Mouse (Mus musculus): ENCODE data around the gene Gm36210.
A peak's percentile ranks its signal among the peaks of the same experiment; 100 is the strongest.

Gene Gm36210

DNA sequence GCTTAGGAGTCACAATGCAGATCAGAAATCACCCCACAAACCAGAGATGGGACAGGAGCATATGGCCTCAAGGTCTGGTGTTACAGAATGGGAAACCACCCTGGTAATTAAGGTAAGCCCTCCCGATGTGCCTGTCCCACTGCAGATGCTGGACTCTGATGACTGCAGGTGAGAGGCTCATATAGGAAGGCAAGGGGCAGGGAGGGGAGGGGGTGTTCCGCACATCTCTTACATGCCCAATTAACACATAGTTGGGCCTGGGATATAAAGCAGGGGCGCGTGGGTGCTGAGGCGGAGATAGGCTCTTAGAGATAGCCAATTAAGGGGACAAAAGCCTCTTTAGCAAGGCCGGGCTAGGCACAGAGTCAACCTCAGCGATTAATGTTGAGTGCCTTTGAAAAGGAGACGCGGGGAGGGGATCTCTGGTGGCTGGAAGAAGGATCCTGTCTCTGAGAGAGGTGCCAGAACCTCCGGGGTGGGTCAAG is at the start of gene Gm36210:
Gm36210 (minus strand) TSS at position 51 of the 485 bp plus-strand sequence.
- DNase-seq (ENCODE audit: low spot score) = no peak

DNA sequence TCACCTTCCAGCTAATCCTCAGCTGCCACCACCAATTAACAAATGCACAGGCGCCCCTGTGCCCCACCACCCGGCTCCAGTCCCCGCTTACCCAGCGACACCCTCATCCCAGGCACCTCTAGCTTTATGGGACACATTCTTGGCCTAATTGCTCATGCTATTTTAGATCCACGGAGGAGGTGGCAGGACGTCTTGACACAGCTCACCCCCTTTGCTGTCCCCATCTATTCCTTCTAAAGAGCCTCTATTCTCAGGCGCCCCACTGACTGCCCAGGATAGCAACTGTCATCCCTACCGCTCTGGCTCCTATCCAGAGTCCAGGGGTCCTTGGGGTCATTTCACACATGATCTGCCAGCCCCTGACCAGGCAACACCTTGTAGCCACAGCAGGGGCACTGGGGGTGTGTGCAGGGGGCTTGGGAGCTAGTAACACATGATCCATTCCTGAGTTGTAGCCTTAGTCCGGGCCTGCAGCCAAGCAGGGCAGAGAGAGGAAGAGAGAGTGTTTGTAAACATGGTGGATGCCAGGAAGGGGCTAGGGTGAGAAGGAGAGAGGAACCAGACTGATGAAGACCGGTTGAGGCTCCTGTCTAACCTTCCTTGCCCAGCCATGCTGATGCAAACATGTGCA is 47.6 kb upstream of the Gm36210 start:
- DNase-seq (ENCODE audit: low spot score) = no peak

DNA sequence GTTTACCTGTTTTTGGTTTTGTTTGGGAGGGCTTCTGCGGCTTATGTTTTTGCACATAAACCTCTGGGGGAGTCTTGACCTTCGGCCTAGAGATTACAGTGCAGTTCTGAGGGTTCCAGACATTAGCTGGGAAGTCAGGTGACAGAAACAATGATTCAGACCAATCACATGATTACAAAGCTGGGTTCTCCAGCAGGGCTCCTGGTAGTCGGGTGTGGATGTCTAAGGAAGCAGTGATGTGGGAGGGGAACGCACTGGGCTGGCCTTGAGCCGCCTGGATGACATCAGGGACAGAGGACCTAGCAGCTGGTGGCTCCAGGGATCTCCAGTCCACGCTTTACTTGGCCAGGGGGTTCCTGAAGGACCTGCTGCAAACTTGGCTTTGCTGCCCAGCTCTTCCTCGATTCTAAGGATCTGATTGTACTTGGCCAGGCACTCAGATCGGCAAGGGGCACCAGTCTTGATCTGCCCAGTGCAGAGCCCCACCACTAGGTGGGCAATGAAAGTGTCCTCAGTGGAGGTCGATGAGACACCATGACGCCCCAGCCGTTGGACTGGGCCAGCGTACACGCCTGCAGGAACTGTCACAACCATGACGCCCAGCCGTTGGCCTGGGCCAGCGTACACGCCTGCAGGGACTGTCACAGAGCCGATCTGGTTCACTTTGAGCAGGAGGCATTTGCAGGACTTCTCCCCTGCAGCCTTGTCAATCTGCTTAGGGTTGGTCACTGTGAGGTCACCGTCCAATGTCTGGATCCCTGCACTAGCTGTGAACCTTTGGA is 44.4 kb upstream of the Gm36210 start:
- no peak for DNase-seq (ENCODE audit: low spot score)

DNA sequence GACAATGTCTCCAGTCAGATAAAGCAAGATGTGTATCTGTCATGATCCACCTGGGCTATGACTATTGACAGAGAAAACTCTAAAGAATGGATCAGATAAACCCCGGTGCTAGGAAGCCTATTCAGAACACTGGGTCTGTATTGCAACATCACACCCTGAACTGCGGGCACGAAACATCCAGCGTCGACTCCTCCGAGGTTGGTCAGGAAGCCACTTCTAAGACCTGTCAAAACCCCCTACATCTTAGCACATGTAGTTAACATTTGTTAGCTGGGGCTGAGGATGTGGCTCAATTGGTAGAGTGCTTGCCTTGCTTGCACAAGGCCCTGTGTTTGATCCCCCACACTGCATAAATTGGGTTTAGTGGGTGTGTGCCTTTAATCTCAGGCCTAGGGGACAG is 42.1 kb upstream of the Gm36210 start:
- DNase-seq (ENCODE audit: low spot score) = no peak

DNA sequence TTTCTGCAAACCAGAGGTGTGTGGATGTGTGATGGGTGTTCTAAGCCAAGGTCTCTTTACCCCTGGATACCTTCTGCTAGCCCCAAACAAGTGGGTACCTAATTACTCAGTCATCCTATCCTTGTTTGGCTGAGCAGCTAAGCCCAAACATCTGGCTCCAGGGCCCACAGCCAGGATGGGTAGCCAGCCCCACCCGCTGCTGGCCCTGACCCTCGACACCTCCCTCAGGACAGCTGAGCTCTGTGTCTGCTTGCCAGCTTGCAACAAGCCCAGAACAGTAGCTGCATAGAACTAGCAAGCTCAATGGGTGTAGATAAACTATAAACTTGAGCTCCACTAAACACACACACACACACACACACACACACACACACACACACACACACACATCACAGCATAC is 41.5 kb upstream of the Gm36210 start:
- no peak for DNase-seq (ENCODE audit: low spot score)

DNA sequence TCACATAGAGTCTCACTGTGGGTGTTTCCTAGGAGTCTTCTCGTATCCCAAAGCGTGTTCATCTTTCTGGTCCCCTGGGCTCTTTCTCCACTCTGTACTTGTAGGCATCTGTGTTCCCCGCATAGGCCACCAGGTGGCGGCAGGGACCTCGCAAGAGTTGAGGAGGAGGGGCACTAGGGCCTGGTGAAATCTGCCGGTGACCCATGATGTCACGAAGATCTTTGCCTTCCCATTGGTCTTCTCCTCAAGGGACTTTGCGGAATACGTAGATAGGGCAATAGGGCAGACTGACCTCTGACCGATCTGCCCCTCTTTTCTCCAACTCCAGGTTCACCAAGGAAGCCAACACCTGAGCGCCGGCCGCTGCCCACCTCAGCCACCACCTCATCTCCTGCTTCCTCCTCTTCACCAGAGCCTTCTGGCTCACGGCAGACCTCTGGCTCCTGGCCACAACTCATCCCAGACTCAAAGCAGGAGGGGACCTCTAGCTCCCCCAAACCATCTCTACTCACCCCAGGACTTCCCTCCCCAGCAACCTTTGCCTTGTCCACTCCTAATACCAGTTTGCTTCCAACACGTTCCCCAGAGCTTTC is 37.0 kb upstream of the Gm36210 start:
- peak; percentile 75 for DNase-seq (ENCODE audit: low spot score)

DNA sequence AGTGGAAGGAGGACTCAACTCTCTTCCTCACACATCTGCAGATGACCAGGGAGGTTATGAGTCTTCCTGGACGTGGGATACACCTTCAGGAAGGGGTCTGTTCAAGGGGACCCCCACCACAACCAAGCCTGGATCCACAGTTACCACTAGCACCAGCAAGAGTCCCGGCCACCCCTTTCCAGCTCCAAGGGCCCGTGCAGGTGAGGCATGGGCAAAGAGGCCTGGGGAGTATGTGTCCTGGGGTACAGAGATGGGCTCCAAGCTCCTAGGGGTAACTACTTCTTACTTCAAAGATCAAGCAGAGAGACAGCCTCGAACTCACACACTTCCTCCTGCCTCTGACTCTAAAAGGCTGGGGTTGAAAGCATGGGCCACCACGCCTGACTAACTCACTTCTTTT is 36.4 kb upstream of the Gm36210 start:
- no peak for DNase-seq (ENCODE audit: low spot score)

DNA sequence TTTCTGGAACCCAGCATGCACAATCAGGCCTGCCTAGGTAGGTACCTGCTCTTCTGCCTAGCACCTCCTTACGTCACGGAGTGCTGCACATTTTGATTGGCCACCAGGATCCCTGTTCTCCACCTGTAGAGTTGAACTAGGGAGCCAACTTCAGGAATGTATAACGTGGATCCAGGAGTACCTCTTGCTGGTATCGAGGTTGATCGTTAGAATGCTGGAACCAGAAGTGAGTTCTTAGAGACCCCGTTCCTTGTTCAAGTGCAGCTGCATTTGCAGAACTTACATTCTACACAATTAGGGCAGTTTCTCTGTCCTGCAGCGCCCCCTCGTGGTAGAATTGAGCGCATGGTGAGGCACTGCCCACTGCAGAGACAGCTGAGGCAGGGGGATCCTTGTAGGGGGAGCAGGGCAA is 33.8 kb upstream of the Gm36210 start:
- peak; percentile 56 for DNase-seq (ENCODE audit: low spot score)

DNA sequence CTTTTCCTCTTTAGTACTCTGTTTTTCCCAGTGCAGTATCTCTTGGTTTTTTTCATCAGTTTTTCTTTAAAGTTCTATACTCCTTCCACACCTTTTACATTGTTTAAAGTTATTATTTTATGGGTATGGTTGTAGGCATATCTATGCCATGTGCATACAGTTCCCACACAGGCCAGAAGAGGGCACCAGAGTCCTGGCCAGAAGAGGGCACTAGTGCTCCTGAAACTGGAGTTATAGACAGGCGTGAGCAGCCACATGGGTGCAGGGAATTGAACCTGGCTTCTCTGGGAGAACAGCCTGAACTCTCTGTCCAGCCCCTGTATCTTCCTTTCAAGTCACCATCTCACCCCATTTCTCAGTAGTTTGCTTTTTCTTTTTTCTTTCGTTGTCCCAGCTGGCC is 32.1 kb upstream of the Gm36210 start:
- DNase-seq (ENCODE audit: low spot score) = no peak

DNA sequence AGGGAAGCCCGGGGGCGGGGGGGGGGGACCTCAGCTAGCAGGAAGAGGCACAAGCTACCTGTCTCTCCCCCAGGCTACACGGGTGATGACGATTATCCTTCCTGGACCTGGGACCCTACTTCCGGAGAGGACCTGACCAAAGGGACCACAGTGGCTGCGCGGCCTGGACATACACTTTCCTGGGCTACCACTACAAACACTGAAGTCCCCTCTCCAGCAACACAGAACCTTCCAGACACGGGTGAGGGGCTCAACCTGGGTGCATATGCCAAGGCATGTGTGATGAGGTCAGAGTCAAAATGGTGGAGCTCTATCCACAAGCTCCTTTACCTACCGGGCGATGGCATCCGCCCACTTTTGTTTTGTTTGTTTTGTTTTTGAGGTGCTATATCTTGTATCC is 31.1 kb upstream of the Gm36210 start:
- no peak for DNase-seq (ENCODE audit: low spot score)

DNA sequence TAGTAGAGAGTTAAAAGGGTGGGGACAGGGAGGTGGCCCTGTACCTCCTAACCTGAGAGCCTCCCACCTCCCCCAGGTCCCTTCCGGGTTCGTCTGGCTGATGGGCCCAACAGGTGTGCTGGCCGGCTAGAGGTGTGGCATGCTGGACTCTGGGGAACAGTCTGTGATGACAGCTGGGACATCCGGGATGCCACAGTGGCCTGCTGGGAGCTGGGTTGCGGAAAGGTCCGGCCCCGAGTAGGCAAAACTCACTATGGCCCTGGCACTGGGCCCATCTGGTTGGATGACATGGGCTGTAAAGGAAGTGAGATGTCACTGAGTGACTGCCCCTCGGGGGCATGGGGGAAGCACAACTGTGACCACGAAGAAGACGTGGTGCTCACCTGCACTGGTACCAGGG is 30.5 kb upstream of the Gm36210 start:
- DNase-seq (ENCODE audit: low spot score) = no peak

DNA sequence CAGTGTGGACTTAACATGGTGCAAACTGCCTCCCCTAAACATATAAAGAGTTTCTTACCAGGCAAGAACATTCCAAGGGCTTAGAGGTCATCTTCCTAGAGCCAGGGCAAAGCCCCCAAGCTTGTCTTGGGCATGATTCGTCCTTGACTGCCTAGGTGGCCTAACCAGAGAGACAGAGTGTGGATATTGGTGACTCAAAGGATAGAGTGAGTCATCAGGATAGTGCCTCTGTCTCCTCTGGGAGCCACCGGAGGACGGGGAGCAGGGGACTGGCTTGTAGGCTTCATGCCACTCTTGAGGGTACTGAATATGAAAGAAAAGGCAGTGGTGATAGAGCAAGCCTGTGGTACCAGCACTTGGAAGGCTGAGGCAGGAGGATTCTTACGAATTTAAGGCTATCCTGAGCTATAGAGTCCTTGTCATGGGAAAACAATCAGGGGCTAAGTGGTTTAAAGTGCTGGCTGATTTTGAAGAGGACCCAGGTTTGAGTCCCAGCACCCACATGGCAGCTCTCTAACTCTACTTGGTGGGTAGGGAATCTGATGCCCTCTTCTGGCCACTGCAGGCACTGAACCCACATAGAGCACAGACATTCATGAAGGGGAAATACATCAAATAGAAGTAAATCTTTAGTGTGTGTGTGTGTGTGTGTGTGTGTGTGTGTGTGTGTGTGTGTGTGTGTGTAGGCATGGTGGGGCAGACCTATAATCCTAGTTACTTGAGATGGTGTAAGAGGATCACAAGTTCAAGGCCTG is 28.0 kb upstream of the Gm36210 start:
- no peak for DNase-seq (ENCODE audit: low spot score)

DNA sequence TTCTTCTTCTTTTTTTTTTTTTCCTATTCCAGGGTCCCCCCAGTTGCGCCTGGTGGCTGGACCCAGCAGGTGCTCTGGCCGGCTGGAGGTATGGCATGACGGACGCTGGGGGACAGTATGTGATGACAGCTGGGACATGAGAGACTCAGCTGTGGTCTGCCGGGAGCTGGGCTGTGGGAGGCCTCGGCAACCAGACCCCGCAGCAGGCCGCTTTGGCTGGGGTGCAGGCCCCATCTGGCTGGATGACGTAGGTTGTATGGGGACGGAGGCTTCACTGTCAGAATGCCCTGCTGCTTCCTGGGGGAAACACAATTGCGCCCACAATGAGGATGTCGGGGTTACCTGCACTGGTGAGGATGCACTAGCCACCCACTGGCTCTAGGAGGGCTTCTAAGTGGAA is 26.8 kb upstream of the Gm36210 start:
- DNase-seq (ENCODE audit: low spot score) = no peak

DNA sequence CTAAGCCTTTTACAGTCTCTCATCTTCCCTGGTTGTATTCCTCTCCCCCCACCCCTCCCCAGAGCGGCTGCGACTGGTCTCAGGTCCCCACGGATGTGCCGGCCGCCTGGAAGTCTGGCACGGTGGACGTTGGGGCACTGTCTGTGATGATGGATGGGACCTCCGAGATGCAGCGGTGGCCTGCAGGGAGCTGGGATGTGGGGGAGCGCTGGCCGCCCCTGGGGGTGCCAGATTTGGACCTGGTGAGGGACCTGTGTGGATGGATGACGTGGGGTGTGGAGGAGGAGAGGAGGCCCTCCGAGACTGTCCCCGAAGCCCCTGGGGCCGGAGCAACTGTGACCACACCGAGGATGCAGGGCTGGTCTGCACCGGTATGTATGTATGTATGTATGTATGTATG is 22.0 kb upstream of the Gm36210 start:
- no peak for DNase-seq (ENCODE audit: low spot score)

DNA sequence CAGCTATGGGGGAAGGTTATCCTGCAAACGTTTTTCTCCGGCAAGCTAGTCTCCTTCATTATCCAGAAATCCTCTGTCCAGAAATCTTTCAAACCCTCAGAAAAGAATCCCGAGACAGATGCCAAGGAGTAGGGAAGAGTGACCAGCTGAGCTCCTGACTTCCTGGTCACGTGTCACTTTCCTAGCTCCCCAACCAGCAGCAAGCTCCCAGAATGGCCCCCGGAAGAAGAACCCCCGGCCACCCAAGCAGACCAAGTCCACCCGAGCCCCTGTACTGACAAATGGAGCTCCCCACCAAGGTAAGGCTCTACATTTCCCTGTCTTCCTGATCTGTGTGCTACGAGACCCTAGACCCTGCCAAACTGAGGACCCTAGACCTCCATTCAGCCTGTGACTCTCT is 21.4 kb upstream of the Gm36210 start:
- DNase-seq (ENCODE audit: low spot score) = no peak

DNA sequence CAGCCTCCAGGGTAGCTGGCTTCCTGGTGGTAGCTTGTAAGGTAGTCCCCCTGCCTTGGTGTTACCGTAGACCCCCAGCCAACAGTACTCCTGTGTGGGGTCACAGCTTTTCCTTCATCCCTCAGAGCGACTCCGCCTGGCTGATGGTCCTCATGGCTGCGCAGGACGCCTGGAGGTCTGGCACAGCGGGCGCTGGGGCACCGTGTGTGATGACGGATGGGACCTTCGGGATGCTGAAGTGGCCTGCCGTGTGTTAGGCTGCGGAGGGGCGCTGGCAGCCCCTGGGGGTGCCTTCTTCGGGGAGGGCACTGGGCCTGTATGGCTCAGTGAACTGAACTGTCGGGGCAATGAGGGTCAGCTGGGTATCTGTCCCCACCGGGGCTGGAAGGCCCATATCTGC is 20.5 kb upstream of the Gm36210 start:
- no peak for DNase-seq (ENCODE audit: low spot score)

DNA sequence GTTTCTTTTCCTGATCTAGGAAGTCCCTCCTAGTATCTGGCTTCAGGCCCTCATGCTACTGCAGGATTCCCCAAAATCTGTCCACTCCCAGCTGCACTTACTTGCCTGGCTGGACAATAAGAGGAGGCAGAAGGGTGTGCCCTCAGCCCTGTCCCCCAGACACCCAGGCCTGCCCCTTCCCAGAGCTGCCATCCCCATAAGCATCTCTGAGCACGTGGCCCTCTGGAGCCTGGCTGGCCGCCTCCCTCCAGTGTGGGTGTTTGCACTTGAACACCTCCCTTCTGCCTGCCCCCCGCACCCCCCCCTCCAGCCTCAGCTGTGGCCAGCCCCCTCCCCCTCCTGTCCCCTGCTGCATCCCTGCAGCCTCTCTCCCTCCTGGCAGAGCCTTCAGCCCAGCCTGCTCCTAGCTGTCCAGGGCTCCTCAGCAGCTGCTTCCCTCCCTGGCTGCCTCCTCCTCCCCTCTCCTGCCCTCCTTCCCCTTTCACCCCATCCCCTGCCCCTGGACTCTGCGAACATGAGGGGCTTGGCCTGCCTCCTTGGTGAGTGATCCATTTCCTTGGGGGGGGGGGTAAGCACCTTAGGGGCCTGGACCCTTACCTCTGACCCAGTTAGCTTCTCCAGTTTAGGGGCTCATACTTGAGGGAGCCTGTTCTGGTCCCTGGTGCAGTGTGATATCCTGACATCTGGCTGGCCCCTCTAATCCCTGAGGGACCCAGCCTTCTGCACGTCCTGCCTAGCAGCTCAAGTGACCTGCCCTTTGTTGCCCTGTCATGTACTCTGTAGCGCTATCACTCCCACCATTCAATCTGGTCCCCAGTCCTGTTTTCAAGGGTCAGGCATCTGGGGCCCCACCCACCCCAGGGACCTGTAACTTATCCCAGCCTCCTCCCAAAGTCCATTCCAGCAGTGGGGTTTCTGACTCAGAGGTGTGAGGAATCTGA is 19.4 kb upstream of the Gm36210 start, which contains the start of gene Ssc5d:
Ssc5d (plus strand) TSS at position 345 of the 941 bp plus-strand sequence.
- no peak for DNase-seq (ENCODE audit: low spot score)

DNA sequence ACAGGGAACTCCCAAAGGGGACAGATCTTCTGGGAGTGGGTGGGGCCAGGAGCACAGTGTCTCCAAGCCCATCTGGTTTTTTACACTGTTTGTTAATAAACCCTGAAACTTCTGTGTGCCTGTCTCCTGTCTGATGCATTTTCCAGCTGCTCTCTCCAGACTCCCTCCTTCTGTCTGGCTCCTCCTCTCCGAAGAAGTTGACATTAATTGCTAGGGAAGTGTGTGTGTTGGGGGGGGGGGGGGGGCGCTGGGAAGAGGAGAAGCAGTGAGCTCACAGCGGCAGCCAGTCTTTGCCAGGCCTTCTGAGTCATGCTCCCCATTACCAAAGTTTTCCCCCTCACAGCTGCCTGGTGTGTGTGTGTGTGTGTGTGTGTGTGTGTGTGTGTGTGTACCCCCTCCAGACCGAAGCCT is 18.6 kb upstream of the Gm36210 start:
- DNase-seq (ENCODE audit: low spot score) = no peak

DNA sequence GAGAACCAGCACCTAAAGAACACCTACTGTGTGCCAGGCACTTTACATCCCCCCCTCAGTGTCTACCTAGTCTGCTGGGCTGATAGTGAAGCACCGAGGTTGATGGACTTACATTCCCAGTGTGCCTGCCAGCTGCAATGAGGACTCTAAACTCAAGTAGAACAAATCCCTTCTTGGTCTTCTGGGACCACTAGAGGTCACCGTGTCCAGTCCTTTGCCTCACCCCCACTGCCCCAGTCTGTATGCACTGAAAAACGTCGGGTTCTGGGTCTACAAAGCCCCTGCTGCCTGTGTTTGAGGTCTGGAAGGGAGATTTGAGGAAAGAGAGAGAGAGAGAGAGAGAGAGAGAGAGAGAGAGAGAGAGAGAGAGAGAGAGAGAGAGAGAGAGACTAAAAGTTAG is 18.2 kb upstream of the Gm36210 start:
- no peak for DNase-seq (ENCODE audit: low spot score)

DNA sequence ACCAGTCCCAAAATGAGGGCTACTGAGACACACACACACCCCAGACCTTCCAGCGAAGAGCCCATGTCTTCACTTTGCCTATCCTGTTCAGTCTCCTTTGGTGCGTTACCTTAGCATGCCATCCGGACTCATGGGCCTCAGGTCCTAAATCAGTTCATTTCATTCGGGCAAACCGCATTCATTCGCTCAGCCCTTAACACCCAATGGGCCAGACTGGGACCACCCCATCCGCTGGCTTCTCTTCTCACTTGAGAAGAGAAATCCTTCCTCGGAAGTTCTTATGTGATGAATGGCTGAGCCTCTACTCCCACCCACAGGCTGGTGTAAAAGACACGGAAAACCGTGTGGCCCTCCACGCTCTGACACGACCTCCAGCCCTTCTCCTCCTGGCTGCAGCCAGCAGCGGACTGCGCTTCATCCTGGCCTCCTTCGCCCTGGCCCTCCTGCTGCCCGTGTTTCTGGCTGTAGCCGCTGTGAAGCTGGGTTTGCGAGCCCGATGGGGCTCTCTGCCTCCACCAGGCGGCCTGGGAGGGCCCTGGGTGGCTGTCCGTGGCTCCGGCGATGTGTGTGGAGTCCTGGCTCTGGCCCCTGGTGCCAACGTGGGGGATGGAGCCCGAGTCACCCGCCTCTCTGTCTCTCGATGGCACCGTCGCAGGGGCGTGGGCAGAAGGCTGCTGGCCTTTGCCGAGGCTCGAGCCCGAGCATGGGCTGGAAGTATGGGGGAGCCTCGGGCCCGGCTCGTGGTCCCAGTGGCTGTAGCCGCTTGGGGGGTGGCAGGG is 17.5 kb upstream of the Gm36210 start:
- DNase-seq (ENCODE audit: low spot score) = no peak

Measured in urinary bladder, postnatal 10 days (tissue).